Comparison of ENCODE assay signal across 16 mouse cellular contexts in genomic region chr9:15101531-15102161, GRCm38 (mm10). TPM values are rescaled to one million over a fixed set of nuclear protein-coding genes. Genes with fewer than 3 reads are reported as not detected.
"Had no signal": no experiment of that assay in that cellular context is flagged by ENCODE, and none has a peak within 500 bp of the region (broad histone marks: within the 10 kb centered on the region; RNA-seq: fewer than 3 reads in every experiment).

No protein-coding gene starts in this region.

- H3K4me3 ChIP-seq: kidney, embryonic 15.5 days; limb, embryonic 13.5 days; liver, embryonic 13.5 days; megakaryocyte, embryonic 14.5 days had no signal

- ATAC-seq: lung, postnatal 0 days; midbrain, embryonic 16.5 days had no signal

- H3K27me3 ChIP-seq: kidney, embryonic 15.5 days; limb, embryonic 13.5 days; liver, embryonic 13.5 days had no signal

- H3K4me1 ChIP-seq: kidney, embryonic 15.5 days; limb, embryonic 13.5 days had no signal

- H3K9me3 ChIP-seq: kidney, embryonic 15.5 days; limb, embryonic 13.5 days; liver, embryonic 13.5 days; megakaryocyte, embryonic 14.5 days had no signal

- H3K9ac ChIP-seq: kidney, embryonic 15.5 days; limb, embryonic 13.5 days; liver, embryonic 13.5 days had no signal

- H3K27ac ChIP-seq: kidney, embryonic 15.5 days; limb, embryonic 13.5 days; liver, embryonic 13.5 days; stomach, postnatal 0 days had no signal

- H3K36me3 ChIP-seq: kidney, embryonic 15.5 days; limb, embryonic 13.5 days; liver, embryonic 13.5 days had no signal

- DNase-seq: kidney, adult 2 months; kidney, postnatal 14 days; left cerebral cortex, postnatal 4 days; liver, embryonic 13.5 days; lung, adult 18-20 months; lung, postnatal 4 days; right cerebral cortex, adult 18-20 months; right cerebral cortex, postnatal 25 days; thymus, postnatal 4 days had no signal

- H3K4me2 ChIP-seq: kidney, embryonic 15.5 days; limb, embryonic 13.5 days; liver, embryonic 13.5 days; midbrain, embryonic 11.5 days had no signal

RNA-seq across cellular contexts. Expression of gene Hephl1, which starts 10.3 kb away (rescaled TPM):
- polyA plus RNA-seq: limb, embryonic 13.5 days; liver, embryonic 13.5 days; lung, postnatal 0 days; midbrain, embryonic 11.5 days; midbrain, embryonic 16.5 days; stomach, postnatal 0 days had no signal
